Mouse (Mus musculus) urinary bladder, adult 18-20 months (tissue): ENCODE measurements around the gene Tspan33.
A peak's percentile ranks its signal among the peaks of the same experiment; 100 is the strongest.

Experiments
- DNase-seq, 2 experiments: peaks; one replicate each; pipeline ENCODE4 v3.0.0; 2022; ENCODE audit warnings: low spot score in 2 of 2, mixed read lengths in 2 of 2

Tspan33 gene

GRCm38 (mm10) chr6:29699085-29699745 lies 5.2 kb downstream of the Tspan33 start:
- DNase-seq = no peak

GRCm38 (mm10) chr6:29701051-29701450 lies 7.0 kb downstream of the Tspan33 start:
- DNase-seq = no peak

DNA sequence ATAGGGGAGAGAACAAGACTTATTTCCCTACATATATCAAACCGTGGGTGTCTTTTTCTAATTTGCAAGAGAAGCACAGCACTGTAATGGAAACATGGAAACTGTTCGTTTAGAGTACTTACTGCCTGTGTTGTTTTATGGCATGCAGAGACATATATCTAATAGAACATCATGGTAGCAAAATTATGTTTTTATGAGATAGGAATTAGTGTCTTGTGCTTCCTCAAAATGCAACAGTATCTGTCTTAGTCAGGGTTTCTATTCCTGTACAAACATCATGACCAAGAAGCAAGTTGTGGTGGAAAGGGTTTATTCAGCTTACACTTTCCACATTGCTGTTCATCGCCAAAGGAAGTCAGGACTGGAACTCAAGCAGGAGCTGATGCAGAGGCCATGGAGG lies 8.1 kb downstream of the Tspan33 start:
- no peak for DNase-seq

GRCm38 (mm10) chr6:29704143-29704542 lies 10.1 kb downstream of the Tspan33 start:
- DNase-seq = no peak

- DNase-seq = no peak
Measured at GRCm38 (mm10) chr6:29707902-29708301, 13.9 kb downstream of the Tspan33 start.

DNA sequence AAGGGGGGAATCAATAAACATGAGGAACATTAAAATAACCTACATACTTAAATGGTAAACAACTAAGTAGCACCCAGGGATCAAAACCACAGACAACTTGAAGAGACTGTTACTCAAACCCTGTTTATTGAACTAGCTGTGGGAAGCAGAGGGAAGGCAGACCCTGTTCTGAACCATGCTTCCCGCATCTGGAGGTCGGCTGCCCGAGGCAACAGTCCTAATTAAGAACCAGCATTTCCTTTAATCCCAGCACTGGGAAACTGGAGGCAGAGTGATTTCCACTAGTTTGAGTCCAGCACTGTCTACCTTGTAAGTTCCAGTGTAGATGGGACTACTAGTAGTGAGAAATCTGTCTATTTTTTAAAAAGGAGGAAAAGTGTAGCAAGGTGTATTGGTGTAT lies 17.3 kb downstream of the Tspan33 start:
- DNase-seq = no peak

DNA sequence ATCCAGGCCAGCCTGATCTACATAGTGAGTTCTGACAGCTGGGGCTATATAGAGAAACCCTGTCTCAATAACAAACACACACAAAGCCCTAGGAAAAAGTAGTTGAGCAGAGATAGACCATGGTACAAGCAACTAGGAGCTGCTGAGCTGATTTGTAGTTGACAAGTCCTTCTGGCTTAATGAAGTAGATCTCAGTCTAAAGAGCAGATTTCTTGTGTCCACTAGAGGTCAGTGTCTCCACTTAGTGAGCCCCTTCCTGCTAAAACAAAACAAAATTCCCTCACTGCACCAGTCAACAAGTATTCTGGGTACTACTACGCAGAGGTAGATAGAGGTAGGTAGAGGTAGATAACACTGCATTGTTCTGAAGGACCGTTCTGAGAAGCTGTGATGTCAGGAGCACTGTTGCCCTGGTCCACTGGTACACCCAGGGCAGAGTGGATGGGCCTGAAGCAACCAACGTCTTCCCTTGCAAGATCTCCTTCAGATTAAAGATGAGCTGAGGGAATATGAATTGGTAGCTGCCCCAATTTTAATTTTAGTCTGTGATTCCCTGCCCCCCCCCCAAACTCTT lies 18.1 kb downstream of the Tspan33 start:
- DNase-seq = no peak

DNA sequence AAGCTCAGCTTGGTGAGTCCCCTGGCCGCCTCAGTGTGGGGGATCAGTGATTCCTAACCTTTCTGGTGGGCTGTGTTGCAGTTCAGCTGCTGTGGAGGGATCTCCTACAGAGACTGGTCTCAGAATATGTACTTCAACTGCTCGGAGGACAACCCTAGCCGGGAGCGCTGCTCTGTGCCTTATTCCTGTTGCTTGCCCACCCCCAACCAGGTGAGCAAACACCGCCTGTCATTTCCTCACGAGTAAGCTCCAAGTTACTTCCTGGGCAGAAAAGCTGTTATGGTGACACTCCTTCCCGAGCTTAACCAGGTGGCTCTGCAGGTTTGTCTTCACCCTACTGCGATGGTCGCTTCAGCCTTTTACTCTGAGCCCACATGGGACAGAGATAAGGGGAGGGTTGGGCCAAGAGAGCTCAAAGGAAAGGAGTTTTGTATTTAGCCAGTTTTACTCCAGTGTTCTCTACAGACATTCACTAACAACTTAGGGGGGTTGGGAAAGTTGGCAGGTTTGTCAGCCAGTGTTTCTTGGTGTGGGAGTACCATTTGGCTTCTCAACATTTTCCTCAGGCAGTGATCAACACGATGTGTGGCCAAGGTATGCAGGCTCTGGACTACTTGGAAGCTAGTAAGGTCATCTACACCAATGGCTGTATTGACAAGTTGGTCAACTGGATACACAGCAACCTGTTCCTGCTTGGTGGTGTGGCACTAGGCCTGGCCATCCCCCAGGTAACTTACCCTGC lies 22.8 kb downstream of the Tspan33 start:
- DNase-seq = no peak

- no peak for DNase-seq
Measured at GRCm38 (mm10) chr6:29717541-29717940, 23.5 kb downstream of the Tspan33 start.

DNA sequence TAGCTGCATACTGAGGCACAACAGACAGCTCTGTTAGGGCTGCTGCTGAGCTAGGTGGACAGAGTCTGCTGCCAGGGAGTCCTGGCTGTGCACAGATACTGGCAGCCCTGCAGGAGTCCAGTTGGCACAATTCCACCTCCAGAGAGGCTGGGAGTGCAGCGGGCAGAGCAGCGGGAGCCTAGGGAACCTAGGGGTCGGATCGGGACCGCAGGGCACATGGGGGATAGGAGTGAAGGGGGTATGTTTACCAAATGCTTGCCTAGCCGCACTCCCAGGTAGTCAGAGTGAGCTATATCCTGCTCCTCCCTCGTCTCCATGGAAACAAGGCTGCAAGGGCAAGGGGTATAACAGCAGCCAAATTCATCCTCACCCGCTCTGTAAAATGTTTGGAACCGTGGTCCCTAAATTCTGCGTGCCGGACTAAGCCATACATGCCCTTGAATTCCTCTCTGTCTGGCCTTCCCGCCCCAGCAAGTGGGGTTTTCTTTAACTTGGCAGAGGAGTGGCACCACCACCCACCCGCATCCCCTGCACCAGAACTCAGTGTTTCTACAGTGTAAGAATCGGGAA lies 24.0 kb downstream of the Tspan33 start:
- DNase-seq = no peak

DNA sequence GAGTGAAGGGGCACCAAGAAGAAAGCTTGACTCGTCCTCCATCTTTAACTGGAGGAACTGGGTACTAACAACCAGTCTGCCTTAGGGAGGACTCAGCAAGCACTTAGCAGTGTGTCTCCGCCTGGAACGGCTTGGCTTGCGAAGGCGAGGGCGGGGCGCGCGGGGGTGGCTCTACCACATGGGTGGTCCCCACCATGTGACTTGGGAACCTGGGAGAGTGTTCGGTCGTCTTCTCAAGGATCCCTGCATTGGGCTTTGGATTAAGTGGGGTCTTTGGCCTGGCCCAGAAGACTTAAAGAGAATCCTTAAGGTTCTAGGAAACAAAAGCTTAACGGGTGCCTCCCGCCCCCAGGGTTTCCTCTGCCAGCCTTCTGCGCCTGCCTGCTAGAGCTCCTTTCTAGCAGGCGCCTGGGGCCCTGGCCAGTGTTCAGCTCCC lies 24.9 kb downstream of the Tspan33 start:
- DNase-seq = peak in 1 of 2 experiments; percentile 66

GRCm38 (mm10) chr6:29721890-29722289 lies 27.9 kb downstream of the Tspan33 start:
- no peak for DNase-seq

DNA sequence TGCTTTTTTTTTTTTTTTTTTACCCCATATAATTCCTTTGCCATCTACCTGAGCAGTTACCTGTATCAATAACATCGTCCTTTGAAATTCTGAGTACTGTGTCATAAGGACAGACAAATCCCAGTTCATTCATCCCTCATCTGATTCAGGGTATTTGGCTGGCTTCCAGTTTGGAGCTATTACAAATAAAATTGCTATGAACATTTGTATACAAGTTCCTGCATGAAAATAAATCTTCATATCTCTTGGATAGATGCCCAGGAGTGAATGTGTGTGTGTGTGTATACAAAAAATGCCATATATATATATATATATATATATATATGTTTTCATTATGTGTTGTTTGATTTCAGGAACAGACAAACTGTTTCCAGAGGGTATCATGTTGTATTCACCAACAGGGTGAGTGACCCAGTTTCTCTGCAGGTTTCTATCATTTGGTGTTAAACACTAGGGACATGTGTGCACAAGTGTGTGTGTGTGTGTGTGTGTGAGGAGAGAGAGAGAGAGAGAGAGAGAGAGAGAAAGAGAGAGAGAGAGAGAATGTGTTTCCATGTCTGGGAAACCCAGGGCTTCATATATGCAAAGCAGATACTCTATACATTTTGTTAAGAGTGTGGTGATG lies 32.7 kb downstream of the Tspan33 start:
- no peak for DNase-seq

GRCm38 (mm10) chr6:29728035-29728434 lies 34.0 kb downstream of the Tspan33 start:
- no peak for DNase-seq

GRCm38 (mm10) chr6:29729491-29729890 lies 35.5 kb downstream of the Tspan33 start:
- no peak for DNase-seq

GRCm38 (mm10) chr6:29735336-29735688 lies 41.3 kb downstream of the Tspan33 start, which contains the start of gene Smo:
TSS of gene Smo (plus strand) at chr6:29735503.
- peak in 1 of 2 experiments; percentile 66 for DNase-seq

GRCm38 (mm10) chr6:29735689-29736451 lies 41.8 kb downstream of the Tspan33 start:
- DNase-seq = peak; percentile 42 to 59

- DNase-seq = no peak
Measured at GRCm38 (mm10) chr6:29736610-29737458, 42.8 kb downstream of the Tspan33 start.

GRCm38 (mm10) chr6:29751466-29752152 lies 57.6 kb downstream of the Tspan33 start:
- no peak for DNase-seq

DNA sequence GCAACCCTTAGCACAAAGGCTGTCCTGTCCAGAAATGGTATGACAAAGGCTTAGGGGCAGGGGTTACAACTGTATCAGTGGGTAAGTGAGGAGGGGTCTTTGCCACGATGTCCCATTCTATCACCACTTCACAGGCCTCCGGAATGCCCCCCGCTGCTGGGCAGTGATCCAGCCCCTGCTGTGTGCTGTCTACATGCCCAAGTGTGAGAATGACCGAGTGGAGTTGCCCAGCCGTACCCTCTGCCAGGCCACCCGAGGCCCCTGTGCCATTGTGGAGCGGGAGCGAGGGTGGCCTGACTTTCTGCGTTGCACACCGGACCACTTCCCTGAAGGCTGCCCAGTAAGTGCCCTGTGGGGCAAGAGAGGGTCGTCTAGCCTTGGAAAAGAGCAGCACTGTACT lies 59.3 kb downstream of the Tspan33 start:
- DNase-seq = no peak
